Mouse (Mus musculus) ES-E14 (cell line): ENCODE measurements around the gene Ksr2.

Source experiments
- HCFC1 ChIP-seq: IDR thresholded peaks from 2 replicates; pipeline ENCODE4 v1.6.1; 2012; ENCODE audit warnings: low read length, inconsistent platforms, borderline replicate concordance; ENCODE audit not compliant: insufficient read depth
- MAFK ChIP-seq: IDR thresholded peaks from 2 replicates; pipeline ENCODE4 v1.6.1; 2014; ENCODE audit warnings: mild to moderate bottlenecking, low read depth, low read length, inconsistent platforms; ENCODE audit not compliant: insufficient read depth
- ZC3H11A ChIP-seq: IDR thresholded peaks from 2 replicates; pipeline ENCODE4 v1.6.1; 2012; ENCODE audit warnings: low read depth, mild to moderate bottlenecking, inconsistent platforms, low read length, borderline replicate concordance
- ZNF384 ChIP-seq: IDR thresholded peaks from 2 replicates; pipeline ENCODE4 v1.6.1; 2012; ENCODE audit warnings: low read depth, low read length, inconsistent platforms

DNA sequence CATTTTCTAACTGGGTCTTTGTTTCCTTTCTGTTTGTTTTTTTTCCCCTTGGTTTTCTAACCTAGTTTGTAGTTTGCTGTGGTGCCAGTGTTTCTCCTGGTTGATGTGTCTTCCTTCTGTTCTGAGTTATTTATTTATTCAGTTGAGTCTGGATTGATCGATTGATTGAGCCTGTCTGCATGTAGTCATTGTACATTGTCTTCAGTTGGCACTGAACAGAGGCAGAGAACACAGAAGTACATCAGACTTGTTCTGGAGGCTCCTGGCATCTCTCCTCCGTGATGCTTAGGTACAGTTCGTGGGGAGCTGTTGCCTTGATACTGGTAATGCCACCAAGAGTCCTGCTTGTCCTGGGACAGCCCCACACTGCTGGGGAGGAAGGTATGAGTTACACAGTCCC, 49.0 kb upstream of the Ksr2 start:
- TF ChIP-seq ZC3H11A (no peak), MAFK (no peak), ZNF384 (no peak), HCFC1 (no peak)
